Mouse (Mus musculus): ENCODE measurements at regions not wholly inside any gene's neighbourhood (a gene's known extent, or its start where the extent isn't known, plus 50 kb on each side); places are given as distances from the start of the nearest gene placed in this dataset.

- ATAC-seq (ENCODE audit: low TSS enrichment), result no peak
These were observed 1035.2 kb upstream of the B3galt2 start for GRCm38 (mm10) chr1:142605224-142605623.

GRCm38 (mm10) chr1:142606082-142606481 lies 1034.4 kb upstream of the B3galt2 start:
- no peak for ATAC-seq (ENCODE audit: low TSS enrichment)

GRCm38 (mm10) chr1:142621464-142621863 lies 1019.0 kb upstream of the B3galt2 start:
- no peak for ATAC-seq (ENCODE audit: low TSS enrichment)

GRCm38 (mm10) chr1:142624303-142624702 lies 1016.2 kb upstream of the B3galt2 start:
- no peak for ATAC-seq (ENCODE audit: low TSS enrichment)

- ATAC-seq (ENCODE audit: low TSS enrichment), result peak; percentile 92
These were observed 985.2 kb upstream of the B3galt2 start for GRCm38 (mm10) chr1:142655289-142655688.

GRCm38 (mm10) chr1:142665262-142665661 lies 975.2 kb upstream of the B3galt2 start:
- no peak for ATAC-seq (ENCODE audit: low TSS enrichment)

GRCm38 (mm10) chr1:142679917-142680316 lies 960.5 kb upstream of the B3galt2 start:
- peak; percentile 86 for ATAC-seq (ENCODE audit: low TSS enrichment)

GRCm38 (mm10) chr1:142688828-142689227 lies 951.6 kb upstream of the B3galt2 start:
- no peak for ATAC-seq (ENCODE audit: low TSS enrichment)

GRCm38 (mm10) chr1:142695179-142695578 lies 945.3 kb upstream of the B3galt2 start:
- no peak for ATAC-seq (ENCODE audit: low TSS enrichment)

GRCm38 (mm10) chr1:142708263-142708662 lies 932.2 kb upstream of the B3galt2 start:
- ATAC-seq (ENCODE audit: low TSS enrichment), result peak; percentile 69

GRCm38 (mm10) chr1:142730259-142730658 lies 910.2 kb upstream of the B3galt2 start:
- ATAC-seq (ENCODE audit: low TSS enrichment), result no peak

- ATAC-seq (ENCODE audit: low TSS enrichment), result no peak
These were observed 906.4 kb upstream of the B3galt2 start for GRCm38 (mm10) chr1:142734108-142734507.

GRCm38 (mm10) chr1:142738376-142738775 lies 902.1 kb upstream of the B3galt2 start:
- ATAC-seq (ENCODE audit: low TSS enrichment), result no peak

GRCm38 (mm10) chr1:142742307-142742706 lies 898.2 kb upstream of the B3galt2 start:
- peak; percentile 86 for ATAC-seq (ENCODE audit: low TSS enrichment)

- no peak for ATAC-seq (ENCODE audit: low TSS enrichment)
These were observed 869.5 kb upstream of the B3galt2 start for GRCm38 (mm10) chr1:142771010-142771409.
